Mouse (Mus musculus) C2C12 (cell line): ENCODE results near the gene Cst6. TPM values are rescaled to one million over a fixed set of nuclear protein-coding genes. Genes with fewer than 3 reads are reported as not detected.

Experiments
- H3K27me3 ChIP-seq: one replicate; pipeline ENCODE4 v1.6.1; 2011; ENCODE audit not compliant: control insufficient read depth, insufficient read depth, insufficient read length
- H3K36me3 ChIP-seq: one replicate; pipeline ENCODE4 v1.6.1; 2011; ENCODE audit not compliant: control insufficient read depth, insufficient read depth
- H3K4me3 ChIP-seq: one replicate; pipeline ENCODE4 v1.5.1; 2011; ENCODE audit warnings: mild to moderate bottlenecking, control low read depth; ENCODE audit not compliant: poor library complexity, insufficient read depth, severe bottlenecking
- H3K79me2 ChIP-seq: one replicate; pipeline ENCODE4 v1.6.1; 2011; ENCODE audit not compliant: control insufficient read depth, insufficient read depth
- H3K79me3 ChIP-seq: one replicate; pipeline ENCODE4 v1.6.1; 2011; ENCODE audit warnings: low read depth, control low read depth
- H3ac ChIP-seq: one replicate; pipeline ENCODE3; 2011; ENCODE audit warnings: low read depth; ENCODE audit not compliant: control insufficient read depth, insufficient read length
- CEBPB ChIP-seq: IDR thresholded peaks from one replicate; pipeline ENCODE4 v1.6.1; 2011; ENCODE audit warnings: low read depth, mild to moderate bottlenecking, control low read depth, moderate library complexity
- CTCF ChIP-seq: IDR thresholded peaks from one replicate; pipeline ENCODE4 v1.5.1; 2011; ENCODE audit not compliant: control insufficient read depth, insufficient read depth, insufficient read length
- FOSL1 ChIP-seq: IDR thresholded peaks from one replicate; pipeline ENCODE4 v1.8.0; 2011; ENCODE audit warnings: mild to moderate bottlenecking, low read length; ENCODE audit not compliant: poor library complexity, insufficient read depth, severe bottlenecking
- MAX ChIP-seq: IDR thresholded peaks from one replicate; pipeline ENCODE4 v1.6.1; 2011; ENCODE audit warnings: mild to moderate bottlenecking, control low read depth
- MYOD1 ChIP-seq: IDR thresholded peaks from one replicate; pipeline ENCODE4 v1.6.1; 2011; ENCODE audit warnings: low read depth; ENCODE audit not compliant: control insufficient read depth, insufficient read length
- MYOG ChIP-seq: IDR thresholded peaks from one replicate; pipeline ENCODE4 v1.6.1; 2011; ENCODE audit not compliant: control insufficient read depth, insufficient read length; ENCODE audit errors: extremely low read depth
- USF1 ChIP-seq: IDR thresholded peaks from one replicate; pipeline ENCODE4 v1.6.1; 2011; ENCODE audit warnings: low read depth, mild to moderate bottlenecking, control low read depth, moderate library complexity
- polyA plus RNA-seq: library from polyadenylated mRNA; unstranded; fragments of >200 nt; fragmentation: generic; extraction: Trizol; gene quantifications from one replicate; pipeline ENCODE4 v1.2.1, GENCODE M21; 2012; ENCODE audit warnings: missing spikeins

The Cst6 gene
- polyA plus RNA-seq, 1 experiment: 85.8 TPM

GRCm38 (mm10) chr19:5306968-5307734, 42.2 kb downstream of the Cst6 start:
- H3K4me3 ChIP-seq: no peak overlapping the region
- no peaks in the 10 kb centered on the region for H3K79me3 ChIP-seq
- no peak overlapping the region for H3ac ChIP-seq
- H3K79me2 ChIP-seq: no peaks in the 10 kb centered on the region
- H3K36me3 ChIP-seq: no peaks in the 10 kb centered on the region
- TF ChIP-seq CTCF (no peak), MYOG (no peak)
- no peaks in the 10 kb centered on the region for H3K27me3 ChIP-seq

- Histone ChIP-seq H3ac (no peak overlapping the region), H3K79me3 (no peaks in the 10 kb centered on the region), H3K4me3 (no peak overlapping the region), H3K79me2 (no peaks in the 10 kb centered on the region), H3K36me3 (no peaks in the 10 kb centered on the region), H3K27me3 (no peaks in the 10 kb centered on the region)
- TF ChIP-seq CEBPB: no peak
- peak; percentile 6 for TF ChIP-seq CTCF
- TF ChIP-seq MYOD1: no peak
These were observed 43.1 kb downstream of the Cst6 start for GRCm38 (mm10) chr19:5306279-5306678.

GRCm38 (mm10) chr19:5302455-5302854, 46.9 kb downstream of the Cst6 start:
- H3K27me3 ChIP-seq: no peaks in the 10 kb centered on the region
- no peaks in the 10 kb centered on the region for H3K79me2 ChIP-seq
- no peak overlapping the region for H3ac ChIP-seq
- TF ChIP-seq MYOG: no peak
- peak; percentile 59 for TF ChIP-seq CTCF
- H3K4me3 ChIP-seq: no peak overlapping the region
- no peaks in the 10 kb centered on the region for H3K79me3 ChIP-seq
- H3K36me3 ChIP-seq: no peaks in the 10 kb centered on the region

- no peaks in the 10 kb centered on the region for H3K79me3 ChIP-seq
These were observed 48.8 kb downstream of the Cst6 start for GRCm38 (mm10) chr19:5300588-5300987.

GRCm38 (mm10) chr19:5297903-5298800, 51.2 kb downstream of the Cst6 start, which contains the start of gene Gal3st3:
TSS of gene Gal3st3 (plus strand) at chr19:5298331.
- no peaks in the 10 kb centered on the region for H3K27me3 ChIP-seq
- peaks cover 18% of the 10 kb centered on the region for H3K79me3 ChIP-seq
- no peak for TF ChIP-seq CTCF
- peaks cover 13% of the 10 kb centered on the region for H3K36me3 ChIP-seq
- H3K4me3 ChIP-seq: no peak within 1 kb of the TSS
- H3ac ChIP-seq: no peak within 1 kb of the TSS
- peaks cover 20% of the 10 kb centered on the region for H3K79me2 ChIP-seq

More at GRCm38 (mm10) chr19:5300588-5300987, 48.8 kb downstream of the Cst6 start:
- H3K79me2 ChIP-seq: no peaks in the 10 kb centered on the region
- TF ChIP-seq MAX (no peak), MYOG (no peak), MYOD1 (no peak), CTCF (no peak), FOSL1 (no peak), USF1 (no peak), CEBPB (no peak)
- H3K27me3 ChIP-seq: no peaks in the 10 kb centered on the region
- H3K4me3 ChIP-seq: no peak overlapping the region
- no peak overlapping the region for H3ac ChIP-seq
- H3K36me3 ChIP-seq: no peaks in the 10 kb centered on the region

DNA sequence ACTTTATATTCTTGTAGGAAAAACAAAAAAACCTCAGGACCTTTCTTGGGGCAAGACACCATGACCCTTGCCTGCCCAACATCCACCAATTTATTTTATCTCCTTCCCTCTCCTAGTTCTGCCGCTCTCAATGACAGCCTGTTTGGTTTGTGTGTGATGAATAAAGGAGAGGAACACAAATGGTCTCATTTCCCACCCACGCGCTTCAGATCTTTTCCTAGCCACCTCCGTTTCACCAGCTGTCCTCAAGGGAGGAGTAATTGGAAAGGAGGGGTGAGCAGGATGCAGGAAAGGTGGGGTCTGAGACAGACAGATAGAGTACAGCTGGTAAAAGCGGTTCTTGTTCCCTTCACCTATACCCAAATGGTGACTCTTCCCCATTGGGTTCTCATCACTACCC, 52.7 kb downstream of the Cst6 start:
- H3K79me3 ChIP-seq: peaks cover 23% of the 10 kb centered on the region
- no peak overlapping the region for H3ac ChIP-seq
- H3K36me3 ChIP-seq: peaks cover 28% of the 10 kb centered on the region
- H3K4me3 ChIP-seq: no peak overlapping the region
- H3K79me2 ChIP-seq: peaks cover 35% of the 10 kb centered on the region
- no peak for TF ChIP-seq MYOG
- no peak for TF ChIP-seq USF1
- no peak for TF ChIP-seq CEBPB
- TF ChIP-seq MAX: no peak
- TF ChIP-seq CTCF: no peak
- TF ChIP-seq FOSL1: no peak
- TF ChIP-seq MYOD1: no peak
- H3K27me3 ChIP-seq: no peaks in the 10 kb centered on the region
